In the genomic region with DNA sequence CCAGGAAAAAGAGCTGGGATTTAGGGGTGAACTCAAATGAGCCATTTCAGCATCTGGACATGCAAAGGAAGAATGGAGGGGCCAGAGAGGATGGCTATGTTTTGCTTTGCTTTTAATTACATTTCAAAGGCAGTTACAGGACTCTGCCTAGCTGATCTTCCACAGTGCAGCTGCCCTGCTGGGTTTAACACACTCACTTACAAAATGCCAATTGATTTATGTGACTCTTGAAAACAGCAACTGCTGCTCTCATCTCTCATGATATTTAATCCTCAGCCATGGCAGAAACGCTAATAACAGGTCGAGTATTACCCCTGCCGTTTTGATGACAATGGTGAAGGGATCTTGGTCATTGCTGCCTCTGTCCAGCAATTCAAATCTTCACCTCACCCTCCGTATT, we compare ENCODE assay signal across 13 mouse cellular contexts.
"Had no signal": no experiment of that assay in that cellular context is flagged by ENCODE, and none has a peak within 500 bp of the region (broad histone marks: within the 10 kb centered on the region; RNA-seq: fewer than 3 reads in every experiment).

No protein-coding gene starts in this region.

- H3K4me2 ChIP-seq: liver, embryonic 13.5 days; neural tube, embryonic 12.5 days had no signal

- H3K36me3 ChIP-seq: liver, embryonic 13.5 days; midbrain, embryonic 10.5 days; neural tube, embryonic 12.5 days had no signal

- H3K27me3 ChIP-seq: liver, embryonic 13.5 days; neural tube, embryonic 12.5 days had no signal

- H3K4me3 ChIP-seq: layer of hippocampus, adult 2 months; liver, embryonic 13.5 days; midbrain, embryonic 10.5 days; neural tube, embryonic 12.5 days had no signal

- DNase-seq: kidney, adult 11 months; kidney, adult 9 months; kidney, postnatal 10 days; kidney, postnatal 4 days; liver; liver, embryonic 13.5 days; lung, adult 18-20 months; midbrain, embryonic 14.5 days; right cerebral cortex, postnatal 14 days; thymus, postnatal 36 days had no signal
